Mouse (Mus musculus) bone marrow macrophage, adult 2 months (primary cell): Measurements from ENCODE around the gene Stim2.

Source experiments
- CTCF ChIP-seq: IDR thresholded peaks from 2 replicates; pipeline ENCODE4 v1.5.1; 2012; ENCODE audit warnings: low read depth, mild to moderate bottlenecking, low read length, moderate library complexity
- POLR2A ChIP-seq: IDR thresholded peaks from 2 replicates; pipeline ENCODE4 v1.6.1; 2012; ENCODE audit warnings: mild to moderate bottlenecking, low read depth, low read length, borderline replicate concordance

GRCm38 (mm10) chr5:53971201-53971600 lies 27.1 kb upstream of the Stim2 start:
- TF ChIP-seq POLR2A: no peak
- no peak for TF ChIP-seq CTCF
